Mouse (Mus musculus) embryonic facial prominence, embryonic 12.5 days (tissue): Measurements from ENCODE around the gene Rad52. TPM values are rescaled to one million over a fixed set of nuclear protein-coding genes. Genes with fewer than 3 reads are reported as not detected.

ENCODE experiments used
- ATAC-seq: fragments of 200-750 bp; cut with Nextera tagmentation; 2 replicates; pipeline ENCODE4 v1.8.0; 2017; ENCODE audit not compliant: insufficient number of reproducible peaks, insufficient read depth, low FRiP score, low TSS enrichment
- H3K27ac ChIP-seq: fragments of 300-500 bp; sonication (generic); 2 replicates; pipeline ENCODE4 v1.5.1; 2016; ENCODE audit warnings: mild to moderate bottlenecking
- H3K27me3 ChIP-seq: fragments of 300-500 bp; sonication (generic); 2 replicates; pipeline ENCODE4 v1.6.1; 2016; ENCODE audit warnings: mild to moderate bottlenecking, moderate library complexity
- H3K36me3 ChIP-seq: fragments of 300-500 bp; sonication (generic); 2 replicates; pipeline ENCODE4 v1.6.1; 2016; ENCODE audit warnings: mild to moderate bottlenecking
- H3K4me1 ChIP-seq: fragments of 300-500 bp; sonication (generic); 2 replicates; pipeline ENCODE4 v1.6.1; 2016
- H3K4me2 ChIP-seq: fragments of 300-500 bp; sonication (generic); replicated peaks from 2 replicates; pipeline ENCODE4 v1.6.1; 2016; ENCODE audit warnings: mild to moderate bottlenecking, moderate library complexity
- H3K4me3 ChIP-seq: fragments of 300-500 bp; sonication (generic); 2 replicates; pipeline ENCODE4 v1.5.1; 2016; ENCODE audit warnings: mild to moderate bottlenecking
- H3K9ac ChIP-seq: fragments of 300-500 bp; sonication (generic); 2 replicates; pipeline ENCODE4 v1.6.1; 2016; ENCODE audit warnings: mild to moderate bottlenecking, moderate library complexity
- H3K9me3 ChIP-seq: fragments of 300-500 bp; sonication (generic); 2 replicates; pipeline ENCODE4 v1.6.1; 2016; ENCODE audit warnings: mild to moderate bottlenecking, moderate library complexity
- WGBS: fragments of 180-500 bp; shearing (Covaris S2); methylation state at CpG from one replicate; pipeline ENCODE4 v1.1.7; 2016; 5-methylcytosine and 5-hydroxymethylcytosine counted together
- polyA plus RNA-seq: library from polyadenylated mRNA; unstranded; fragments of >200 nt; fragmentation: Nextera tagmentation; extraction: Ambion mirVana; gene quantifications from 2 replicates; pipeline ENCODE4 v1.2.1, GENCODE M21; 2016

Gene Rad52
- polyA plus RNA-seq, 1 experiment from 2014 or later: 26.4 TPM

DNA sequence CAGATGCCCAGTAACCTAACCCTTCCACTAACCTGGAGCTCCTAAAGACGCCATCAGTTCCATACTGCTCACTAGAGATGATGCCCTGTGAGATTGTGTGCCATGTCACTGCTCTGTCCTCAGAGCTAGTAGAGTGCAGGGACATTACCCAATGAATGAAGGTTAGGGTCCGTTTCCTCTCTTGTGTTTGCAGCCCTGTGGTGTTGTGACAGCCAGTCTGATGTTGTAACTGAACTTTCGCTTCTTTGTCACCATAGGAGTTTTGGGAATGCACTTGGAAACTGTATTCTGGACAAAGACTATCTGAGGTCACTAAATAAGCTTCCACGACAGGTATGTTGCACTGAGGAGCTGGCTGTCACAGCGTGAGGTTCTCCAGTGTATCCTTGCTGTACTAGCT is 13.2 kb downstream of the Rad52 start:
- no peak overlapping the region for H3K9ac ChIP-seq
- H3K4me1 ChIP-seq: no peaks in the 10 kb centered on the region
- 93% methylated on average over 5 of the region's 5 CpGs for WGBS
- no peaks in the 10 kb centered on the region for H3K27me3 ChIP-seq
- H3K4me2 ChIP-seq: no peak overlapping the region
- peaks cover 70% of the 10 kb centered on the region for H3K36me3 ChIP-seq
- H3K9me3 ChIP-seq: no peaks in the 10 kb centered on the region
- ATAC-seq: no peak
- no peak overlapping the region for H3K27ac ChIP-seq
- H3K4me3 ChIP-seq: no peak overlapping the region

DNA sequence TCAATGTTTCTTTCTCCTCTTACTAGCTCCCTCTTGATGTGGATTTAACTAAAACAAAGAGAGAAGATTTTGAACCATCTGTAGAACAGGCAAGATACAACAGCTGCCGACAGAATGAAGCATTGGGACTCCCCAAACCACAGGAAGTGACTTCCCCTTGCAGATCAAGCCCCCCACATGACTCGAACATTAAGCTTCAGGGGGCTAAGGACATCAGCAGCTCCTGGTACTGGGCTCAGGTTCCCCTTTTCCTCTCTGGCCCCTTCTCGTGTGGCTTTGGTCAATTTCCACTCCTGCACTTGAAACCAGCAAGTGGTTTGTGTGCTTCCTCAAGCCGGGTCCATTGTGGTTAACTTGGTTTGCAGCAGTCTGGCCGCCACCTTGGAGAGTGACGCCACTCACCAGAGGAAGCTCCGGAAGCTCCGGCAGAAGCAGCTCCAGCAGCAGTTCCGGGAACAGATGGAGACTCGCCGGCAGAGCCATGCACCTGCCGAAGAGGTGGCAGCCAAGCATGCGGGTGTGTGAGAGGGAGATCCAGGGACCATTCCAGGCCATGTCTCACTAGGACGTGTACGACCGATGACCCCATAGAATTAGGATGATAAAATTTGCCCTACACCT is 16.2 kb downstream of the Rad52 start:
- WGBS: 88% methylated on average over 16 of the region's 16 CpGs
- H3K4me2 ChIP-seq: no peak overlapping the region
- H3K4me3 ChIP-seq: no peak overlapping the region
- no peak for ATAC-seq
- no peaks in the 10 kb centered on the region for H3K4me1 ChIP-seq
- no peak overlapping the region for H3K9ac ChIP-seq
- H3K27me3 ChIP-seq: no peaks in the 10 kb centered on the region
- peaks cover 60% of the 10 kb centered on the region for H3K36me3 ChIP-seq
- H3K9me3 ChIP-seq: no peaks in the 10 kb centered on the region
- no peak overlapping the region for H3K27ac ChIP-seq

DNA sequence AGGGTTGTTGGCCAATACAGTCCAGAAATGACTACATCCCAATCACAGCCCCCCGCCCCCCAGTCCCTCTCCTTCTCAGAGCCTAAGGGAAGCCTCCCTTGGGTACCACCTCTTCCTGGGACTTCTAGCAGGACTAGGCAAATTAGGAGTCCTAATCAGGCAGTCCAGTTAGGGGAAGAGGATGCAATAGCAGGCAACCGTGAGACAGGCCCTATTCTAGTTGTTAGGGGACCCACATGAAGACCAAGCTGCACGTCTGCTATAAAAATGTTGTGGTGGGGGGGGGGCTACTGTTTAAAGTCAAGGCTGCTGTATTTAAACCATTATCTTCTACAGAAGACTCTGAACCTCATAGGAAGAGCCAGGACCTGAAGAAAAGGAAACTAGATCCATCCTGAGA is 19.6 kb downstream of the Rad52 start:
- no peak overlapping the region for H3K27ac ChIP-seq
- no peaks in the 10 kb centered on the region for H3K4me1 ChIP-seq
- no peaks in the 10 kb centered on the region for H3K9me3 ChIP-seq
- H3K9ac ChIP-seq: no peak overlapping the region
- no peak overlapping the region for H3K4me3 ChIP-seq
- no peak overlapping the region for H3K4me2 ChIP-seq
- 90% methylated on average over 3 of the region's 3 CpGs for WGBS
- no peaks in the 10 kb centered on the region for H3K27me3 ChIP-seq
- ATAC-seq: no peak
- peaks cover 62% of the 10 kb centered on the region for H3K36me3 ChIP-seq

DNA sequence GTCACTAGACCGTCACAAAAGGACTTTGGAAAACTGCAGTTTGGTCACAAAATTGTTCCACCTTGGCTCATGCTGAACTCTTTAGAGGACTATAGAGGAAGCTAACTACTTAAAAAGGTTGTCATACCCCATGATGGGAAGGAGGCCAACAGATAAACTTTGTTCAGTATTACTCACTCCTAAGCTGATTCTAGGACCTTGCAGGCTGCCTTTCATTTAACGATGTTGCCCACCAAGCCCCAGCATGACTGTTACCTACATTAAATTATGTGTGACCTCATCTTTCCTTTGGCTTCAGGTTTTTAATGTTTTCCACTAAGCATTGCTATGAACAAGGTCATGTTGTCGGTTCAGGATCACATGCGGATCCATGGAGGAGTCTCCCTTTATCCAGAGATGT is 20.0 kb downstream of the Rad52 start:
- H3K9ac ChIP-seq: no peak overlapping the region
- no peak overlapping the region for H3K27ac ChIP-seq
- 92% methylated on average over 4 of the region's 4 CpGs for WGBS
- no peaks in the 10 kb centered on the region for H3K4me1 ChIP-seq
- ATAC-seq: no peak
- no peaks in the 10 kb centered on the region for H3K9me3 ChIP-seq
- H3K4me2 ChIP-seq: no peak overlapping the region
- peaks cover 66% of the 10 kb centered on the region for H3K36me3 ChIP-seq
- H3K4me3 ChIP-seq: no peak overlapping the region
- H3K27me3 ChIP-seq: no peaks in the 10 kb centered on the region

DNA sequence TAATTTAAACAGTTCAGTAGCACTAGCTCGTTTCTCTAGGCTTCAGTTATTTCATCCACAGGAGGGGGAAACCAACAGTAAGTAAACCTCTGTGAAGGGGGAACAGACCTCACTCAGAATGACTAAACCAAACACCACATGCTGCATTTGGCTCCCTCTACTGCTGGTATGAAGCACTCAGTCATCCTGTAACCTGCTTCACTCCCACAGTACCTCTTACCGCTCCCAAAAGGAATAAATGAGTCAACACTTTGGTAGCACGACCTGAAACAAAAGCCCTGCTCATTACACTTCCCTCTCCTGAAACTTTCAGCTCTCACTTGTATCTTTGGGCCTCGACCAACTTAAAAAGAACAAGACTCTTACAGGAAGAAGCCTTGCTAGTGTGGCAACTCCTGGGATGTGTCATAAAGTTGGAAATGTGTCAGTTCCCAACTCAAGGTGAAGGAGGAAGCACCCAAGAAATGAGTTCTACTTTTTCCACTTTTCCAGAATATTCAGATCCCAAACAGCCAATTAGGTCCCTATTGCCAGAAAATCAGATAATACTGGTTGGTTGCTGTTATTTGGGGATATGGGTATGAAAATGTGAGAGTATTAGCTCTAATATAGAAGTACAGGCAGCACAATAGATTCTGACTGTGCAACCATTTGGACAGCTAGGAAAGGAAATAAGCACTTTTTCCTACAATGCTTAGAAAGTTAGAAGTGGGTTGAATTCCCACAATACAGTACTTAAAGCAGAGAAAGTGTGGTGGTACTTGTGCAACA is 21.9 kb downstream of the Rad52 start:
- ATAC-seq: no peak
- peaks cover 69% of the 10 kb centered on the region for H3K36me3 ChIP-seq
- no peaks in the 10 kb centered on the region for H3K9me3 ChIP-seq

More for the DNA sequence above, 21.9 kb downstream of the Rad52 start:
- Histone ChIP-seq H3K4me3 (no peak overlapping the region), H3K4me1 (no peaks in the 10 kb centered on the region), H3K9ac (no peak overlapping the region), H3K27me3 (no peaks in the 10 kb centered on the region), H3K27ac (no peak overlapping the region), H3K4me2 (no peak overlapping the region)
- WGBS: 55% methylated on average over 4 of the region's 4 CpGs

Other genes with a start within 250 kb of the Rad52 start
- 32.1 and 33.1 TPM in 2 replicates for gene Erc1, start 54.5 kb upstream of the Rad52 start, polyA plus RNA-seq
- 58.9 and 60.3 TPM in 2 replicates for gene Wnk1, start 136.0 kb downstream of the Rad52 start, polyA plus RNA-seq
- gene Ninj2, start 190.7 kb downstream of the Rad52 start, polyA plus RNA-seq: not detected in 2 replicates